Mouse (Mus musculus): Measurements from ENCODE around the gene H2afx. TPM values are rescaled to one million over a fixed set of nuclear protein-coding genes. Genes with fewer than 3 reads are reported as not detected.

Gene H2afx
- polyA plus RNA-seq, 1 experiment from 2014 or later, result 93.6 TPM

- DNase-seq (ENCODE audit: low spot score), result no peak
- Histone ChIP-seq H3K9ac (ENCODE audit: low read length) (peak within 1 kb of the TSS; percentile 83), H3K27me3 (ENCODE audit: control insufficient read depth, insufficient read depth, low read length) (no peaks in the 10 kb centered on the region), H3K36me3 (ENCODE audit: control insufficient read depth, insufficient read depth, low read length) (no peaks in the 10 kb centered on the region; the same call in 1 of the 2 replicates), H3K4me1 (replicated peaks; ENCODE audit: control insufficient read depth, insufficient read depth) (no peaks in the 10 kb centered on the region; the same call in none of the 2 replicates), H3K9me3 (ENCODE audit: control insufficient read depth, low read length) (no peaks in the 10 kb centered on the region), H3K4me2 (replicated peaks; ENCODE audit: low read depth) (peak within 1 kb of the TSS; percentile 71), H3K27ac (replicated peaks) (peak within 1 kb of the TSS; percentile 91), H3K4me3 (ENCODE audit: low read depth, low read length) (peak within 1 kb of the TSS; percentile 73)
- ATAC-seq (ENCODE audit: low FRiP score, low TSS enrichment), result peak; percentile 45
- TF ChIP-seq CTCF (IDR thresholded peaks at IDR 0.05; ENCODE audit: low read depth), result no peak
- no peak for TF ChIP-seq EP300 (optimal IDR thresholded peaks at IDR 0.05)
- 4% methylated on average over 12 of the region's 12 CpGs for WGBS
Observed at GRCm38 (mm10) chr9:44325768-44326370, 8.6 kb upstream of the H2afx start, which contains the start of gene Dpagt1. Gene Dpagt1 (plus strand): TSS chr9:44326019.

- Histone ChIP-seq H3K4me3 (ENCODE audit: low read depth, low read length) (peak overlapping the region; percentile 73), H3K36me3 (ENCODE audit: control insufficient read depth, insufficient read depth, low read length) (no peaks in the 10 kb centered on the region; the same call in 1 of the 2 replicates), H3K27ac (replicated peaks) (peak overlapping the region; percentile 91), H3K9me3 (ENCODE audit: control insufficient read depth, low read length) (no peaks in the 10 kb centered on the region), H3K4me1 (replicated peaks; ENCODE audit: control insufficient read depth, insufficient read depth) (no peaks in the 10 kb centered on the region; the same call in 1 of the 2 replicates), H3K4me2 (replicated peaks; ENCODE audit: low read depth) (peak overlapping the region; percentile 71), H3K9ac (ENCODE audit: low read length) (peak overlapping the region; percentile 83), H3K27me3 (ENCODE audit: control insufficient read depth, insufficient read depth, low read length) (no peaks in the 10 kb centered on the region)
- peak; percentile 94 for ATAC-seq (ENCODE audit: low FRiP score, low TSS enrichment)
- TF ChIP-seq CTCF (IDR thresholded peaks at IDR 0.05; ENCODE audit: low read depth) (no peak), EP300 (optimal IDR thresholded peaks at IDR 0.05) (no peak)
- peak; percentile 87 for DNase-seq (ENCODE audit: low spot score)
- WGBS, result under 1% methylated on average over 38 of the region's 38 CpGs
Observed at GRCm38 (mm10) chr9:44326371-44327063, 8.0 kb upstream of the H2afx start.

DNA sequence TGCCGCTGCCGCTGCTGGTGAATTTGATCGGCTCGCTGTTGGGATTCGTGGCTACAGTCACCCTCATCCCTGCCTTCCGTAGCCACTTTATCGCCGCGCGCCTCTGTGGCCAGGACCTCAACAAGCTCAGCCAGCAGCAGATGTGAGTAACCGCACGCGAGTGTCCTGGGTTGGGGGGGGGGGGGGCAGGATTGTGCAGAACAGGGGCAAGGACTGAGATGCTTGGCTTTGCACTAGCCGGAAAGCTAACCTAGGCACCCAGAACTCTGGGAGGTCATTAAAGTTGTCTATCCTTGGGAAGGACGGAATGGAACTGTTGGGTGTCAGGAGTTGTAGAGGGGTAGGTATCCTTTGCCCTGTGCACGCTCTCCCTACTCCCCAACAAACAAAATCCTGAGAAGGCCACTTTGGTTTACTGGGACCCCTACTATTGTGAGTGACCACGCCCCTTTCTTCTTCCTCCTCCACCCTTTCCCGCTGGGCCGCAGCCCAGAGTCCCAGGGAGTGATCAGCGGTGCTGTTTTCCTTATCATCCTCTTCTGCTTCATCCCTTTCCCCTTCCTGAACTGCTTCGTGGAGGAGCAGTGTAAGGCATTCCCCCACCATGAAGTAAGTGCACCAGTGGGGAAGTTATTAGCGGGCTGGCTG is 7.3 kb upstream of the H2afx start:
- under 1% methylated on average over 21 of the region's 22 CpGs for WGBS
- Histone ChIP-seq H3K4me3 (ENCODE audit: low read depth, low read length) (peak overlapping the region; percentile 73), H3K36me3 (ENCODE audit: control insufficient read depth, insufficient read depth, low read length) (peaks cover 3% of the 10 kb centered on the region; the same call in 1 of the 2 replicates), H3K9me3 (ENCODE audit: control insufficient read depth, low read length) (no peaks in the 10 kb centered on the region), H3K27ac (replicated peaks) (peak overlapping the region; percentile 91), H3K9ac (ENCODE audit: low read length) (peak overlapping the region; percentile 83), H3K4me2 (replicated peaks; ENCODE audit: low read depth) (peak overlapping the region; percentile 71), H3K4me1 (replicated peaks; ENCODE audit: control insufficient read depth, insufficient read depth) (no peaks in the 10 kb centered on the region; the same call in 1 of the 2 replicates), H3K27me3 (ENCODE audit: control insufficient read depth, insufficient read depth, low read length) (no peaks in the 10 kb centered on the region)
- DNase-seq (ENCODE audit: low spot score), result no peak
- no peak for TF ChIP-seq EP300 (optimal IDR thresholded peaks at IDR 0.05)
- TF ChIP-seq CTCF (IDR thresholded peaks at IDR 0.05; ENCODE audit: low read depth), result no peak
- ATAC-seq (ENCODE audit: low FRiP score, low TSS enrichment), result peak; percentile 10; the same call in 1 of the 2 replicates

GRCm38 (mm10) chr9:44327926-44328325 is 6.6 kb upstream of the H2afx start:
- Histone ChIP-seq H3K27ac (replicated peaks) (no peak overlapping the region), H3K4me3 (ENCODE audit: low read depth, low read length) (no peak overlapping the region; the same call in 1 of the 2 replicates), H3K36me3 (ENCODE audit: control insufficient read depth, insufficient read depth, low read length) (peaks cover 9% of the 10 kb centered on the region; the same call in 1 of the 2 replicates), H3K4me1 (replicated peaks; ENCODE audit: control insufficient read depth, insufficient read depth) (no peaks in the 10 kb centered on the region; the same call in 1 of the 2 replicates), H3K9ac (ENCODE audit: low read length) (no peak overlapping the region), H3K27me3 (ENCODE audit: control insufficient read depth, insufficient read depth, low read length) (no peaks in the 10 kb centered on the region), H3K9me3 (ENCODE audit: control insufficient read depth, low read length) (no peaks in the 10 kb centered on the region), H3K4me2 (replicated peaks; ENCODE audit: low read depth) (peak overlapping the region; percentile 71)
- DNase-seq (ENCODE audit: low spot score) (no peak), ATAC-seq (ENCODE audit: low FRiP score, low TSS enrichment) (no peak)
- no peak for TF ChIP-seq CTCF (IDR thresholded peaks at IDR 0.05; ENCODE audit: low read depth)
- WGBS, result 90% methylated on average over 5 of the region's 5 CpGs

- H3K4me3 ChIP-seq (ENCODE audit: low read depth, low read length), result no peak overlapping the region
- no peaks in the 10 kb centered on the region for H3K27me3 ChIP-seq (ENCODE audit: control insufficient read depth, insufficient read depth, low read length)
- ATAC-seq (ENCODE audit: low FRiP score, low TSS enrichment), result no peak
- H3K4me2 ChIP-seq (replicated peaks; ENCODE audit: low read depth), result no peak overlapping the region
- H3K36me3 ChIP-seq (ENCODE audit: control insufficient read depth, insufficient read depth, low read length), result peaks cover 15% of the 10 kb centered on the region; the same call in 1 of the 2 replicates
- TF ChIP-seq CTCF (IDR thresholded peaks at IDR 0.05; ENCODE audit: low read depth), result no peak
- TF ChIP-seq EP300 (optimal IDR thresholded peaks at IDR 0.05), result no peak
- no peaks in the 10 kb centered on the region for H3K9me3 ChIP-seq (ENCODE audit: control insufficient read depth, low read length)
- whole genome bisulfite sequencing, result 86% methylated on average over 6 of the region's 6 CpGs
- no peak overlapping the region for H3K9ac ChIP-seq (ENCODE audit: low read length)
- H3K27ac ChIP-seq (replicated peaks), result no peak overlapping the region
- DNase-seq (ENCODE audit: low spot score), result no peak
- no peaks in the 10 kb centered on the region; the same call in 1 of the 2 replicates for H3K4me1 ChIP-seq (replicated peaks; ENCODE audit: control insufficient read depth, insufficient read depth)
Observed at GRCm38 (mm10) chr9:44330736-44331135, 3.8 kb upstream of the H2afx start.

Data from stomach, postnatal 0 days (tissue).